In genomic region chr11:96034596-96035052, GRCm38 (mm10) we compare ENCODE assay signal across 8 mouse cellular contexts. TPM values are rescaled to one million over a fixed set of nuclear protein-coding genes. Genes with fewer than 3 reads are reported as not detected.
DNase-seq lines count a peak whose midpoint lies in the region; ATAC-seq and TF ChIP-seq lines count a peak whose summit lies in the region.

Gene Snf8, plus strand, starts transcription at chr11:96034885.

- H3K27ac ChIP-seq in embryonic facial prominence, embryonic 14.5 days (replicated peaks; ENCODE audit: low read depth, low read length), result peak within 1 kb of the TSS; percentile 61; the same call in 1 of the 2 replicates
- H3K27ac ChIP-seq in limb, embryonic 14.5 days (replicated peaks; ENCODE audit: low read depth, low read length), result no peak within 1 kb of the TSS
- peak within 1 kb of the TSS; percentile 63 for H3K27ac ChIP-seq in midbrain, postnatal 0 days (ENCODE audit: low read depth, low read length)

- TF ChIP-seq CTCF in midbrain, postnatal 0 days (IDR thresholded peaks at IDR 0.05), result no peak

- ATAC-seq in embryonic facial prominence, embryonic 14.5 days (ENCODE audit: low read depth), result peak; percentile 92
- ATAC-seq in limb, embryonic 14.5 days (ENCODE audit: low FRiP score, low read depth), result peak; percentile 88
- peak; percentile 76 for ATAC-seq in midbrain, postnatal 0 days (ENCODE audit: low FRiP score)

- no peaks in the 10 kb centered on the region for H3K27me3 ChIP-seq in embryonic facial prominence, embryonic 14.5 days (replicated peaks; ENCODE audit: control insufficient read depth, insufficient read depth, low read length)
- H3K27me3 ChIP-seq in limb, embryonic 14.5 days (ENCODE audit: control insufficient read depth, insufficient read depth, low read length), result no peaks in the 10 kb centered on the region
- no peaks in the 10 kb centered on the region for H3K27me3 ChIP-seq in midbrain, postnatal 0 days (ENCODE audit: insufficient read depth, low read length)

- H3K36me3 ChIP-seq in embryonic facial prominence, embryonic 14.5 days (ENCODE audit: control insufficient read depth, insufficient read depth, low read length), result peaks cover 6% of the 10 kb centered on the region
- H3K36me3 ChIP-seq in limb, embryonic 14.5 days (ENCODE audit: control insufficient read depth, insufficient read depth, low read length), result peaks cover 10% of the 10 kb centered on the region
- peaks cover 10% of the 10 kb centered on the region for H3K36me3 ChIP-seq in midbrain, postnatal 0 days (ENCODE audit: insufficient read depth, low read length)

- peak within 1 kb of the TSS; percentile 58 for H3K4me3 ChIP-seq in embryonic facial prominence, embryonic 14.5 days (ENCODE audit: low read depth, low read length)
- peak within 1 kb of the TSS; percentile 65 for H3K4me3 ChIP-seq in limb, embryonic 14.5 days (replicated peaks; ENCODE audit: low read length)
- peak within 1 kb of the TSS; percentile 84 for H3K4me3 ChIP-seq in midbrain, postnatal 0 days (ENCODE audit: low read depth, low read length)

- H3K9ac ChIP-seq in embryonic facial prominence, embryonic 14.5 days (ENCODE audit: low read depth, low read length), result peak within 1 kb of the TSS; percentile 73
- peak within 1 kb of the TSS; percentile 68 for H3K9ac ChIP-seq in limb, embryonic 14.5 days (ENCODE audit: low read depth, low read length, severe bottlenecking)
- H3K9ac ChIP-seq in midbrain, postnatal 0 days (replicated peaks; ENCODE audit: low read length, poor library complexity, severe bottlenecking), result peak within 1 kb of the TSS; percentile 74

- TF ChIP-seq POLR2A in limb, embryonic 14.5 days (IDR thresholded peaks at IDR 0.05; ENCODE audit: borderline replicate concordance, extremely low read depth, insufficient read depth, insufficient read length), result peak; percentile 57; the same call in 1 of the 2 replicates

- H3K4me2 ChIP-seq in embryonic facial prominence, embryonic 14.5 days (ENCODE audit: low read depth, low read length), result peak within 1 kb of the TSS; percentile 86
- H3K4me2 ChIP-seq in limb, embryonic 14.5 days (replicated peaks; ENCODE audit: low read depth, low read length, severe bottlenecking), result peak within 1 kb of the TSS; percentile 84
- H3K4me2 ChIP-seq in midbrain, postnatal 0 days (ENCODE audit: low read depth, low read length, poor library complexity, severe bottlenecking), result peak within 1 kb of the TSS; percentile 91

- WGBS in embryonic facial prominence, embryonic 14.5 days, result 0% methylated on average over 18 of the region's 29 CpGs
- WGBS in limb, embryonic 14.5 days, result 0% methylated on average over 28 of the region's 29 CpGs
- WGBS in midbrain, postnatal 0 days, result under 1% methylated on average over 28 of the region's 29 CpGs

- H3K9me3 ChIP-seq in embryonic facial prominence, embryonic 14.5 days (ENCODE audit: control insufficient read depth, low read length), result no peaks in the 10 kb centered on the region
- H3K9me3 ChIP-seq in limb, embryonic 14.5 days (ENCODE audit: control insufficient read depth, low read length), result no peaks in the 10 kb centered on the region
- no peaks in the 10 kb centered on the region for H3K9me3 ChIP-seq in midbrain, postnatal 0 days (ENCODE audit: low read length)

- peak; percentile 95 for DNase-seq in 3T3-L1 (ENCODE audit: low read depth, low spot score)
- peak; percentile 87 to 95 for DNase-seq in adrenal gland, postnatal 4 days (ENCODE audit: low spot score in 2 of 2)
- peak; percentile 96 for DNase-seq in embryonic facial prominence, embryonic 14.5 days (ENCODE audit: low spot score)
- DNase-seq in heart, adult 8-10 months (ENCODE audit: low spot score), result peak; percentile 93
- peak; percentile 95 for DNase-seq in kidney, adult 9 months
- peak; percentile 93 for DNase-seq in limb, embryonic 14.5 days (ENCODE audit: low spot score)
- DNase-seq in midbrain, postnatal 0 days (ENCODE audit: low spot score), result peak; percentile 95
- DNase-seq in spleen, postnatal 14 days (ENCODE audit: low spot score in 2 of 2), result peak; percentile 83 to 93

- H3K4me1 ChIP-seq in embryonic facial prominence, embryonic 14.5 days (ENCODE audit: control insufficient read depth, insufficient read depth, low read length), result peaks cover 11% of the 10 kb centered on the region
- peaks cover 11% of the 10 kb centered on the region for H3K4me1 ChIP-seq in limb, embryonic 14.5 days (ENCODE audit: control insufficient read depth, insufficient read depth, low read length)
- H3K4me1 ChIP-seq in midbrain, postnatal 0 days (ENCODE audit: insufficient read depth, low read length), result no peaks in the 10 kb centered on the region

RNA-seq across cellular contexts. Expression of gene Snf8, which starts in this region (rescaled TPM):
- total RNA-seq in adrenal gland, postnatal 4 days (2021), result 10 to 100 TPM; 74.3 to 78.8 TPM
- 33.4 and 36.6 TPM in 2 replicates for polyA plus RNA-seq in embryonic facial prominence, embryonic 14.5 days (2014; fragmentation: Nextera tagmentation; extraction: Ambion mirVana)
- total RNA-seq in heart, adult 8-10 months (2022), result 10 to 100 TPM; 41.5 to 49.4 (median 46.7) TPM
- 30.5 and 41.6 TPM in 2 replicates for polyA plus RNA-seq in limb, embryonic 14.5 days (2012; rRNA removed)
- polyA plus RNA-seq in limb, embryonic 14.5 days (2014; fragmentation: Nextera tagmentation; extraction: Ambion mirVana), result 39.4 and 40.0 TPM in 2 replicates
- total RNA-seq in midbrain, postnatal 0 days (2014; rRNA removed), result 23.2 and 38.6 TPM in 2 replicates
- polyA plus RNA-seq in midbrain, postnatal 0 days (2015; fragmentation: Nextera tagmentation; extraction: Ambion mirVana), result 114 TPM in 2 replicates
